Mouse (Mus musculus) left cerebral cortex, postnatal 25 days (tissue): ENCODE measurements at regions not wholly inside any gene's neighbourhood (a gene's known extent, or its start where the extent isn't known, plus 50 kb on each side); places are given as distances from the start of the nearest gene placed in this dataset.

Source experiments
- DNase-seq, 2 experiments: peaks; one replicate each; pipeline ENCODE4 v3.0.0; 2022; ENCODE audit warnings: low spot score in 2 of 2, mixed read lengths in 1 of 2
- intact Hi-C: fragments of 180-260 bp; cut with DNase I; formaldehyde crosslinking; loops from one replicate; pipeline ENCODE4 v1.15.1; 2025

GRCm38 (mm10) chr5:44416844-44417589 is 190.6 kb upstream of the Tapt1 start:
- intact Hi-C loops, result no loop called here
- peak in 1 of 2 experiments; percentile 8 for DNase-seq

- peak; percentile 86 to 97 for DNase-seq
- intact Hi-C loops, result no loop called here
Observed at GRCm38 (mm10) chr5:44414441-44414840, 188.0 kb upstream of the Tapt1 start.

- intact Hi-C loops, result no loop called here
- no peak for DNase-seq
Observed at GRCm38 (mm10) chr5:44403300-44403699, 176.9 kb upstream of the Tapt1 start.

GRCm38 (mm10) chr5:44400573-44401332 is 174.3 kb upstream of the Tapt1 start:
- DNase-seq, result no peak
- intact Hi-C loops, result no loop called here

GRCm38 (mm10) chr5:44387237-44387810 is 160.9 kb upstream of the Tapt1 start:
- intact Hi-C loops, result loop anchor here (5.0 to 10.0 kb wide), 2 partner anchors 80 to 83 kb away; no protein-coding TSS in a partner anchor
- DNase-seq, result peak; percentile 14 to 70

- no peak for DNase-seq
- intact Hi-C loops, result loop anchor here (5.0 to 10.0 kb wide), 2 partner anchors 81 kb away; no protein-coding TSS in a partner anchor
Observed at GRCm38 (mm10) chr5:44386176-44386575, 159.8 kb upstream of the Tapt1 start.

- no peak for DNase-seq
- intact Hi-C loops, result loop anchor here (10.0 kb wide), 1 partner anchor 78 kb away; no protein-coding TSS in a partner anchor
Observed at GRCm38 (mm10) chr5:44383049-44383448, 156.6 kb upstream of the Tapt1 start.

GRCm38 (mm10) chr5:44370006-44370405 is 143.6 kb upstream of the Tapt1 start:
- intact Hi-C loops, result no loop called here
- no peak for DNase-seq

- intact Hi-C loops, result no loop called here
- no peak for DNase-seq
Observed at GRCm38 (mm10) chr5:44352324-44352723, 125.9 kb upstream of the Tapt1 start.

GRCm38 (mm10) chr5:44341457-44342014 is 115.1 kb upstream of the Tapt1 start:
- intact Hi-C loops, result no loop called here
- no peak for DNase-seq

- intact Hi-C loops, result no loop called here
- no peak for DNase-seq
Observed at GRCm38 (mm10) chr5:44338662-44339061, 112.2 kb upstream of the Tapt1 start.

GRCm38 (mm10) chr5:44335756-44336155 is 109.3 kb upstream of the Tapt1 start:
- intact Hi-C loops, result no loop called here
- DNase-seq, result no peak

GRCm38 (mm10) chr5:44319626-44320025 is 93.2 kb upstream of the Tapt1 start:
- DNase-seq, result no peak
- intact Hi-C loops, result no loop called here

- intact Hi-C loops, result loop anchor here (10.0 kb wide), 3 partner anchors 78 to 568 kb away; no protein-coding TSS in a partner anchor
- DNase-seq, result no peak
Observed at GRCm38 (mm10) chr5:44306769-44307557, 80.5 kb upstream of the Tapt1 start.

GRCm38 (mm10) chr5:44303886-44304855 is 77.7 kb upstream of the Tapt1 start:
- intact Hi-C loops, result loop anchor here (2.0 to 10.0 kb wide), 7 partner anchors 81 to 1123 kb away; no protein-coding TSS in a partner anchor
- DNase-seq, result peak; percentile 84 to 86

GRCm38 (mm10) chr5:44284384-44284783 is 58.0 kb upstream of the Tapt1 start:
- DNase-seq, result peak; percentile 88 to 95
- intact Hi-C loops, result loop anchor here (1.0 to 10.0 kb wide), 4 partner anchors 993 to 1220 kb away; no protein-coding TSS in a partner anchor
